Mouse (Mus musculus) forebrain, embryonic 11.5 days (tissue): ENCODE measurements around the gene Nrxn2. TPM values are rescaled to one million over a fixed set of nuclear protein-coding genes. Genes with fewer than 3 reads are reported as not detected.
A peak's percentile ranks its signal among the peaks of the same experiment; 100 is the strongest.

Experiments
- ATAC-seq: fragments of 200-750 bp; cut with Nextera tagmentation; replicated peaks from 2 replicates; pipeline ENCODE4 v1.8.0; 2017; ENCODE audit warnings: moderate TSS enrichment; ENCODE audit not compliant: low FRiP score
- DNase-seq: peaks from one replicate; pipeline ENCODE4 v3.0.0-alpha.2; 2017; ENCODE audit warnings: low spot score
- H3K27ac ChIP-seq: fragments of 300-500 bp; sonication (generic); 2 replicates; pipeline ENCODE4 v1.5.1; 2014; ENCODE audit warnings: low read depth, low read length
- H3K27me3 ChIP-seq: fragments of 300-500 bp; sonication (generic); 2 replicates; pipeline ENCODE4 v1.6.1; 2014; ENCODE audit warnings: mild to moderate bottlenecking, low read length, mixed read lengths; ENCODE audit not compliant: control insufficient read depth, insufficient read depth
- H3K36me3 ChIP-seq: fragments of 300-500 bp; sonication (generic); 2 replicates; pipeline ENCODE4 v1.6.1; 2014; ENCODE audit warnings: mild to moderate bottlenecking, low read length, moderate library complexity, mixed read lengths; ENCODE audit not compliant: control insufficient read depth, insufficient read depth
- H3K4me1 ChIP-seq: fragments of 300-500 bp; sonication (generic); replicated peaks from 2 replicates; pipeline ENCODE4 v1.6.1; 2014; ENCODE audit warnings: low read length, mixed read lengths; ENCODE audit not compliant: control insufficient read depth, insufficient read depth
- H3K4me2 ChIP-seq: fragments of 300-500 bp; sonication (generic); 2 replicates; pipeline ENCODE4 v1.6.1; 2014; ENCODE audit warnings: low read depth, mild to moderate bottlenecking, low read length, moderate library complexity, mixed read lengths; ENCODE audit not compliant: severe bottlenecking
- H3K4me3 ChIP-seq: fragments of 300-500 bp; sonication (generic); 2 replicates; pipeline ENCODE4 v1.5.1; 2014; ENCODE audit warnings: low read depth, low read length
- H3K9ac ChIP-seq: fragments of 300-500 bp; sonication (generic); 2 replicates; pipeline ENCODE4 v1.6.1; 2014; ENCODE audit warnings: low read length
- H3K9me3 ChIP-seq: fragments of 300-500 bp; sonication (generic); 2 replicates; pipeline ENCODE4 v1.6.1; 2016; ENCODE audit warnings: low read length, mixed read lengths; ENCODE audit not compliant: control insufficient read depth
- WGBS: fragments of 180-500 bp; shearing (Covaris S2); extraction: QIAGEN DNeasy Blood & Tissue Kit; methylation state at CpG from one replicate; pipeline ENCODE4 v1.1.7; 2014; 5-methylcytosine and 5-hydroxymethylcytosine counted together
- polyA plus RNA-seq: library from polyadenylated mRNA; unstranded; fragments of >200 nt; fragmentation: Nextera tagmentation; extraction: Ambion mirVana; gene quantifications from 2 replicates; pipeline ENCODE4 v1.2.1, GENCODE M21; 2014

The Nrxn2 gene
- polyA plus RNA-seq, 1 experiment from 2014 or later, result 8.1 TPM

GRCm38 (mm10) chr19:6416894-6417761 is 1.4 kb upstream of the Nrxn2 start:
- Histone ChIP-seq H3K27me3 (peaks cover 19% of the 10 kb centered on the region), H3K9ac (no peak overlapping the region; the same call in 1 of the 2 replicates), H3K4me3 (no peak overlapping the region), H3K9me3 (no peaks in the 10 kb centered on the region), H3K36me3 (no peaks in the 10 kb centered on the region), H3K4me2 (no peak overlapping the region), H3K27ac (no peak overlapping the region), H3K4me1 (peaks cover 22% of the 10 kb centered on the region)
- ATAC-seq (no peak), DNase-seq (no peak)
- 65% methylated on average over 12 of the region's 12 CpGs for WGBS

- peaks cover 22% of the 10 kb centered on the region for H3K4me1 ChIP-seq
- H3K27me3 ChIP-seq, result peaks cover 19% of the 10 kb centered on the region
- peak overlapping the region; percentile 57 for H3K4me3 ChIP-seq
- H3K27ac ChIP-seq, result 0 out of 2 replicates have a peak overlapping the region, but pooled peaks have one; percentile 25
- H3K36me3 ChIP-seq, result no peaks in the 10 kb centered on the region
- DNase-seq (peak; percentile 71), ATAC-seq (peak; percentile 22; the same call in 1 of the 2 replicates)
- H3K9ac ChIP-seq, result peak overlapping the region; percentile 72
- H3K4me2 ChIP-seq, result peak overlapping the region; percentile 88
- WGBS, result 4% methylated on average over 23 of the region's 23 CpGs
- no peaks in the 10 kb centered on the region for H3K9me3 ChIP-seq
Observed at GRCm38 (mm10) chr19:6418984-6419692, 607 bp downstream of the Nrxn2 start.

DNA sequence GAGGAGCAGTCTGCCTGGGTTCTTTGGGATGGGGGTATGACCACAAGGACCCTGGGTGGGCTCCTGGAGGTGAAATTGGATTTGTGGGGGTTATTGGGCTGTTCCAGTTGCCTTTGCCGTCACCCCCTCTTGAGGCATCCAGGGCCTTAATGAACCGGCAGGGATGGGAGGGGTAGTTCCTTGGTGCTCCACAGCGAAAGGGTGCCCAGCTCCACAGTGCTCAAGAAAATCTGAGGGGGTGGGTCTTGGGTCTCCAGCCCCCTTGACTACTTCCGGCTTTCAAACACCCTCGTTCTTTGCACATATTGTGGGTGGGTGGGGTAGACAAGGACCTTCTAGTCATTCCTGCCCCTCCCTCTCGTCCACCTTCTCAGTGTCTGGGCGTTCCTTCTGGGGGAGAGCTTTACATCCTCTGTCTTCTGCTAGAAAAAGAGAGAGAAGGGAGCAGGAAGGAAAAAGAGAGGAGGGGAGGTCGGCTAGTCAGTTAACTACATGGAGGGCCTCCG is 1.3 kb downstream of the Nrxn2 start:
- Histone ChIP-seq H3K9me3 (no peaks in the 10 kb centered on the region), H3K4me1 (peaks cover 22% of the 10 kb centered on the region), H3K9ac (peak overlapping the region; percentile 72), H3K36me3 (no peaks in the 10 kb centered on the region), H3K27ac (no peak overlapping the region), H3K4me2 (peak overlapping the region; percentile 88), H3K4me3 (peak overlapping the region; percentile 57), H3K27me3 (peaks cover 19% of the 10 kb centered on the region)
- no peak for ATAC-seq
- DNase-seq, result no peak
- 61% methylated on average over 9 of the region's 9 CpGs for WGBS

DNA sequence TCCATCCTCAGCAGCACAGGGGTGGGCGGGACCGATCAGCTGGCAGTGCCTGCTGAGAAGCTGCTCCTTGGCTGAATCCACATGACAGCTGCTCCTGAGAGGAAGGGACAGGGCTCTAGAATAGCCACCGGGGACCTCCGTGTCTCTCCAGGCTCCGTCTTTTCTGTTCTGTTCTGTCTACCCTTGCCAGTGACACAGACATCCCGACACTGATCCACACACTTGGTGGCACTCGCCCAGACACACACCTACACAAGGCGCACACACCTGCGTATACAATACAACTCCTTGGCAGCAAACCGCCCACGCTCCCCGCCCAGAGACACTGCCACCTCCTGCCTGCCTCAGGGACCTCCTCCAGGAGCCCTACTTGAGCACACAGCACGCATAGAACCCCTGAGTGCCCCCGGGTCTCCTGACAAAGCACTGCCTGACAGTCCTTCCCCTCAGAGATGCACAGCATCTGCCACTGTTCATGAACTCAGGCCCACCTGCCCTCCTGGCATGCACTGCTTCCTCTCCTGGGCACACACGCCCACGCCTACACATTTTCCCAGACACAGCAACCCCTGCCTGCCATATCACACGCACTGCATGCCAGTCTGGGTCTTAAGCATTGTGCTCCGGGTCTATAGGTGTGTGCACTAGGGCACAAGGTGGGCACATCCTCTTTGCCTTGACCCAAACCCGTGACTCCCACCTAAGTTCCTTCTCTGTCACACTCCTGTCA is 2.1 kb downstream of the Nrxn2 start:
- ATAC-seq (no peak), DNase-seq (no peak)
- H3K4me3 ChIP-seq, result 0 out of 2 replicates have a peak overlapping the region, but pooled peaks have one; percentile 57
- peak overlapping the region; percentile 88; the same call in 1 of the 2 replicates for H3K4me2 ChIP-seq
- WGBS, result 59% methylated on average over 19 of the region's 19 CpGs
- H3K27ac ChIP-seq, result no peak overlapping the region
- H3K9ac ChIP-seq, result no peak overlapping the region
- no peaks in the 10 kb centered on the region for H3K9me3 ChIP-seq
- peaks cover 22% of the 10 kb centered on the region for H3K4me1 ChIP-seq
- H3K36me3 ChIP-seq, result no peaks in the 10 kb centered on the region
- peaks cover 19% of the 10 kb centered on the region for H3K27me3 ChIP-seq

GRCm38 (mm10) chr19:6421211-6421590 is 2.7 kb downstream of the Nrxn2 start:
- 76% methylated on average over 9 of the region's 9 CpGs for WGBS
- Histone ChIP-seq H3K9ac (no peak overlapping the region), H3K4me1 (peaks cover 21% of the 10 kb centered on the region), H3K9me3 (no peaks in the 10 kb centered on the region), H3K27ac (no peak overlapping the region), H3K27me3 (peaks cover 21% of the 10 kb centered on the region), H3K36me3 (no peaks in the 10 kb centered on the region), H3K4me2 (no peak overlapping the region), H3K4me3 (no peak overlapping the region)
- no peak for ATAC-seq
- no peak for DNase-seq

GRCm38 (mm10) chr19:6422014-6422413 is 3.5 kb downstream of the Nrxn2 start:
- Histone ChIP-seq H3K27ac (no peak overlapping the region), H3K4me3 (no peak overlapping the region), H3K4me2 (no peak overlapping the region), H3K36me3 (no peaks in the 10 kb centered on the region), H3K4me1 (peaks cover 14% of the 10 kb centered on the region; the same call in 1 of the 2 replicates), H3K9ac (no peak overlapping the region), H3K27me3 (peaks cover 25% of the 10 kb centered on the region), H3K9me3 (no peaks in the 10 kb centered on the region)
- WGBS, result 77% methylated on average over 7 of the region's 7 CpGs
- DNase-seq (no peak), ATAC-seq (no peak)

DNA sequence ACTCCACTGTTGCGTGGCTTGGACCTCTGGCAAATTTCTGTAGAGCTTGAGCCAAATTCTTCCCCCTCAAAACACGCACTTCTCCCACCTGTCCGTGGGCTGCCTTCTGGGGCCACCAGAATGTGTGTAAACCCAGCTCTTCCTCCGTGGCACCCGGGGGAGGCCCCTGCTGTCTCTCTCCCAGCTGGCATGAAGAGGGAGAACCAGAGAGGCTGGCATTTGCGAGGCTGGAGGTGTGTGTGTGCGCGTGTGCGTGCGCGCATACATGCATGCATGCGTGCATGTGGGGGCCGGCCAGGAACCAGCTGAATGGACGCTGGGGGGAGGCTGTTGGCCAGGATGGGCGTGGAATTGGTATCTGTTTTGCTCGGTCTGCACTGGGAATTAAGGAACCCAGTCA is 4.7 kb downstream of the Nrxn2 start:
- H3K36me3 ChIP-seq, result no peaks in the 10 kb centered on the region

More for the DNA sequence above, 4.7 kb downstream of the Nrxn2 start:
- Histone ChIP-seq H3K4me3 (no peak overlapping the region), H3K27ac (no peak overlapping the region), H3K27me3 (peaks cover 38% of the 10 kb centered on the region), H3K9ac (no peak overlapping the region), H3K9me3 (no peaks in the 10 kb centered on the region), H3K4me2 (no peak overlapping the region), H3K4me1 (peaks cover 20% of the 10 kb centered on the region)
- ATAC-seq (no peak), DNase-seq (no peak)
- WGBS, result 91% methylated on average over 16 of the region's 16 CpGs
